Mouse (Mus musculus): ENCODE data around the gene Sec24c.
"Not testable (repeated sequence)": the region's sequence is repeated elsewhere in the genome, so short reads cannot be mapped to it uniquely, and the experiment has no call there.

Sec24c gene

DNA sequence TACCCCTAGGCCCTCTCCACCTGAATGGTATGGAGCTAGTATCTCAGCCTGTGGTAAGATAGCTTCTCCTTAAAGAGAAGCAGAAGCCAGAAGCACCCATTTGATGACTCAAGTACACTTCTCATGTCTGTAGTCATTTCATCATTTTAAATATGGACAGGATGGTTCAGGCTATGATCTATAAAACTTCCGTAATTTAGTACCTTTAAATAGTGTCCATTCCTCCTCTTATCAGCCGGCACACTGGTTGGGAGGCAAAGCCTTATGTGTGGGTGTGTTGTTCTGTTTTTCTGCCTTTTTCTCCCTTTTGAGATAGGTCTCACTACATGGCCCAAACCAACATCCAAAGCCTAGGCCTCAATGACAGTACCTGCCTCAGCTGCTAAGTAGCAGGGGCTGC, 24.4 kb downstream of the Sec24c start:
- DNase-seq (ENCODE audit: low spot score) = no peak

GRCm38 (mm10) chr14:20700362-20700761, 26.3 kb downstream of the Sec24c start:
- no peak for DNase-seq (ENCODE audit: low spot score)

GRCm38 (mm10) chr14:20701554-20701953, 27.4 kb downstream of the Sec24c start:
- DNase-seq (ENCODE audit: low spot score) = no peak

DNA sequence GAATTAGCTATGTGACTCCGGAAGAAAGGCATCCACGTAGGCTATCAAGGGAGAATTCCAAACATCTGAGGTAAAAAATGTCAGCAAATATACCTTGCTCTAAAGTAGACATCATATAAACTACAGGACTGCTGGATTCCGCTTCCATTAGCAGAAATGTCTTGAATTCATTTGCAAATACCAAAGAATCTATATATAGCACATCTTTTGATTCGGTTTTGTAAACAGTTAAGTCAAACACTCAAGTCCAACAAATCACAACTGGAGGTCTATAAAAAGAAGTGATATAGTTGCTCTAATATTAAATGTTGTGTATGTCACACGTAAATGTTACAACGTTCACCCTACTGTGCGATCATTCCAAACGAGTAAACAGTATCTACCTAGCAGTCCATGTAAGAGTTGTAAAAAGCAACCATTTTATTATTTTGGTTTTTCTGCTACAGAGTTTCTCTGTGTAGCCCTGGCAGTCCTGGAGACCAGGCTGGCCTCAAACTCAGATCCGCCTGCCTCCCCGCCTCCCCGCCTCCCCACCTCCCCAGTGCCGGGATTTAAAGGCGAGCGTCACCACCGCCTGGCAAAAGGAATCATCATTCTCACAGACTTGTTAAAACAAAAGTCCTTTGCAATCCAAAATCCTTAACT, 28.1 kb downstream of the Sec24c start:
- DNase-seq (ENCODE audit: low spot score) = no peak

DNA sequence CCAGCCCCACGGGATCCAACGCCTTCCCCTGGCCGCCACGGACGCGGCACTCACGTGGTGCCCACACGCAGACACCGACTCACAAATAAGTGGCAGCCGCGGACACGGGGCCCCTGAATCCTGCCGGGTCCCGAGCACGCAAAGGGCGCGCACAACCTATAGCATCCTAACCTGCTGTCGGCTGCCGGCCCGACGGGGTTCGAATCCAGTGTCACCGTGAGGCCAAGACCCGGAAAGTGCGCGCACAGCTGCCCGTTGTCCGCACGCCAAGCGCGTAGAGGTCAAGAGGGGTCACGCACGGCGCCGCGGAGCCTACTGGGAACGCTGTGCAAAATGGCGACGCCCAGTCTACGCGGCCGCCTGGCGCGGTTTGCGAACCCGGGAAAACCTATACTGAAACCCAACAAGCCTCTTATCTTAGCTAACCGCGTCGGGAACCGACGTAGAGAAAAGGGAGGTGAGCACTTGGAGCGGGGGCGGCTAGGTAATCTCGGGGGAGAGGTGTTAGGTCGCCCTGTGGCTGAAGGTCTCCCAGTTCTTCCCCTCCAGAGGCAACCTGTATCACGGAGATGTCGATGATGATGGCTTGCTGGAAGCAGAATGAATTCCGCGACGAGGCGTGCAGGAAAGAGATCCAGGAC, 28.8 kb downstream of the Sec24c start, which contains the start of gene Chchd1:
Gene Chchd1, plus strand, starts transcription at position 266 of the 641 bp plus-strand sequence.
- peak; percentile 93 for DNase-seq (ENCODE audit: low spot score)

DNA sequence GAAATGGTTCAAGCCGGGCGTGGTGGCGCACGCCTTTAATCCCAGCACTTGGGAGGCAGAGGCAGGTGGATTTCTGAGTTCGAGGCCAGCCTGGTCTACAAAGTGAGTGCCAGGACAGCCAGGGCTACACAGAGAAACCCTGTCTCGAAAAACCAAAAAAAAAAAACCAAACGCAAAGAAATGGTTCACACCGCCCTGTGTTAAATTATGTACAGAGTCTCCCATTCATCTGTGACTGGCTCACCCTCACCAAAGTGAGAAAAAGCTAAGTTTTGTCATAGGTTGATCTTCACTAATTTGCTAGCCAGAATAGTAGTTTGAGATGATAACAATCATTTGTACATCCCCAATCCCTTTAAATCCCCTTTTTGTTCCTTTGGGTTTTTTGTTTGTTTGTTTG, 29.4 kb downstream of the Sec24c start:
- not testable (repeated sequence) for DNase-seq (ENCODE audit: low spot score)

DNA sequence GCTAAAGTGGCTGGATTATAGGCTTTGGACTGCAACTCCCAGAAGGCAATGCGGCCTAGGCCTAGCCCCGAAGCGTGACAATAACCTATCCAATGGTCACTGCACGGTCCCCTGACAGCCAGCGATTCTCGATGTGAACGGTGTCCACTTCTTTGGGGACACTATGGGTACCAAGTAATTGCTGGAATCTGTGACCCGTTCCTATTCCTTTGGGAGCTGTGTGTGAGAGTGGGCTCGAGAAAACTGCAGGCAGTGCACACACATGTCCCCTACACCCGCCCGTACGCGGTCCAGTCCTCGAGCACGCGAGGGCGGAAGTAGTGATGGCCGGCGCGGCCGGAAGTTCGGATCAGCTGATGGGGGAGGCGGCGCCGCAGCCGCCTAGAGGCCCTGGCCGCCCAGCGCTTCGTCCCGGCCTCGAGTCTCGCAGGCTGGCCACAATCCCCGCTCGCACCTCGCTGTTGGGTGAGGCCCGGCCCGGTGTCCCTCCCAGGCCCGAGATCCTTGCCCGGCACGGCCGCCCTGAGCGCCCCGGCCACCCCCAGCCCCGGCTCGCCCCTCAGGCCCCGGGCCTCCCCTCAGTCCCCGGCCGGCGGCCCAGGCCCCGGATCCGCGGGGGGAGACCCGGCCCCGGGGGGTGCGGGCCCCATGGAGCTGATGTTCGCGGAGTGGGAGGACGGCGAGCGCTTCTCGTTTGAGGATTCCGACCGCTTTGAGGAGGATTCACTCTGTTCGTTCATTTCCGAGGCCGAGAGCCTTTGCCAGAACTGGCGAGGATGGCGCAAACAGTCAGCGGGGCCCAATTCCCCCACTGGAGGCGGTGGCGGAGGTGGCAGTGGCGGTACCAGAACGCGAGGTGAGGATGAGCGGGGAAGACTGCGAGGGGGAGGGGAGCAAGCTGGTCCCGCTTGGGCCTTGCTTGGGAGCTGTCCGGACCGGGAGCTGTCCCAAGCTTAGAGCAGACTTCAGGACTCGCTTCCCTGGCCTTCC, 33.4 kb downstream of the Sec24c start, which contains the start of gene Zswim8:
Gene Zswim8, plus strand, starts transcription at position 352 of the 990 bp plus-strand sequence.
- peak; percentile 89 for DNase-seq (ENCODE audit: low spot score)

DNA sequence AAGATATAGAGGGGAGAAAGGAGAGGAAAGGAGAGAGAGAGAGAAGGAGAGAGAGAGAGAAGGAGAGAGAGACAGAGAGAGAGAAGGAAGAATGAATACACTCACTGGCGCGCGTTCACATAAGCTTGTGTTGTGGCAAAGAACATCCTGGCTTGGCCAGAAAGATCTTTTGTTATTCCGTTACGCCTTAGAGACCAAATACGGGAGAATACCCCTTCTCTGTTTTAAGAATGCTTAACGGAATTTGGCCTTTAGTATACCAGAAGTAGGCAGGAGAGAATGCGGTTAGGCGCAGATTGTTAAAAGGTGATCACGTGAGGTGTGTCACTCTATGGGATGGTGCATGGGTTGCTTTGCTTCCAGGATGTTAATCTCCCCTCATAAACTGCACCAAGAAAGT, 34.1 kb downstream of the Sec24c start:
- DNase-seq (ENCODE audit: low spot score) = no peak

- no peak for DNase-seq (ENCODE audit: low spot score)
Observed at GRCm38 (mm10) chr14:20713832-20714231, 39.7 kb downstream of the Sec24c start.

DNA sequence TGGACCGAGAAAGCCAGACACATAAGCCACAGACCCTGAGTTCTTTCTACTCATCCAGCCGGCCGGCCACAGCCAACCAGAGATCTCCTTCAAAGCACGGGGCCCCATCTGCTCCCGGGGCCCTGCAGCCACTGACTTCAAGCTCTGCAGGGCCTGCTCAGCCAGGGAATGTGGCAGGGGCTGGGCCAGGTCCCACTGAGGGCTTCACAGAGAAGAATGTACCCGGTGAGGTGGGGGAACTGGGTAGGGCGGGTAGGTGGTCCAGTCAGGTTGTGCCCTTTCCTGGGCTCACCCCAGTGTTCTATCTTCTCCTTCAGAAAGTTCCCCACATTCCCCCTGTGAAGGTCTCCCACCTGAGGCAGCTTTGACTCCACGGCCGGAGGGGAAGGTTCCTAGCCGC, 44.3 kb downstream of the Sec24c start:
- DNase-seq (ENCODE audit: low spot score) = no peak

GRCm38 (mm10) chr14:20719767-20720166, 45.7 kb downstream of the Sec24c start:
- no peak for DNase-seq (ENCODE audit: low spot score)

GRCm38 (mm10) chr14:20721371-20721770, 47.3 kb downstream of the Sec24c start:
- no peak for DNase-seq (ENCODE audit: low spot score)

- DNase-seq (ENCODE audit: low spot score) = no peak
Observed at GRCm38 (mm10) chr14:20723006-20723405, 48.9 kb downstream of the Sec24c start.

- DNase-seq (ENCODE audit: low spot score) = peak; percentile 68
Observed at GRCm38 (mm10) chr14:20724043-20724442, 49.9 kb downstream of the Sec24c start.

DNA sequence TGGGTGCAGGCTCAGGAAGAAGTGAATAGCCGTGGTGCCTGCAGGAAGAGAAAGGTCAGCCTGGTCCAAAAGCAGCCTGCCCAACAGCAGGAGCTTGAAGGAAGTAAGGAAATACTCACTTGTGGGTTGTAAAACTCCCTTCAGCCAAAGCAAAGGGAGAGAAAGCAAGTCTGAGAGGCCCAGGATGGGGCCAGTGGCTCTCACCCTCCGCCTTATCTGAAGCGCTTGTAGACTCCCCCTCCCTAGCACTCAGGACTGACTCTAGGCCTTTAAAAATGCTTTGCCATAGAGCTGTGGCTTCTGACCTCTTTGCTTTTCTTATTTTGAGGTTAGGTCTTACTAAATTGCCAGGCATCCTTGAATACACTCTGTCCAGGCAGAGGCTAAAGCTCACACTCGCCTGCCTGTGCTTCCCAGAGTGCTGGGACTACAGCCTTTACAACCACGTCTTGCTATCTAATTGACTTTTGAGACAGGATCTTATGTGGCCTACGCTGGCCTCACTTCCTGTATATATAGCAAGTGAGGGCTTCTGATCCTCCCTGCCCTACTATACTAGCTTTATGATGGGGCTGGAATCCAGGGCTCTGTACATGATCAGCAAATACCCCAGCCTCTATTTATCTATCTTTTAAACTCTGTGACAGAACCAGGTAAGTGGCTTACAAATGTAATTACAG, 51.7 kb downstream of the Sec24c start:
- DNase-seq (ENCODE audit: low spot score) = no peak

DNA sequence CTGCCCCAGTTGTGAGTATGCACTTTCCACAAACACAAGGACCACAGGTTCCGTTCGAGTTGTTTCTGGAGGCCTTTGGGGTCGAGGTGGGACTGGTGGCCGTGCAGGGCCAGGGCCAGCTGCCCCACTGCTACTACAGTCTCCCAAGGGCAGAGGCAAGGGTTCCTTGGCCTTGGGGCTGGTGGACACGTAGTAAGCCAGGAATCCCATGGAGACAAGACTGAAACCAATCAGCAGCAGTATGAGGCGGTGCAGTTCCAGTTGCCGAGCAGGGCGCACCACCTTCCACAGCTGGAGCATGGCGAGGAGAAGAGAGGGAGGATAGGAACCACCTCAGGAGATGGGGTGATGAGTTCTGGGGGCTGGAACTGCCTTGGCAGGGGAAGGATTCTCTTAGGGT, 55.8 kb downstream of the Sec24c start:
- no peak for DNase-seq (ENCODE audit: low spot score)

DNA sequence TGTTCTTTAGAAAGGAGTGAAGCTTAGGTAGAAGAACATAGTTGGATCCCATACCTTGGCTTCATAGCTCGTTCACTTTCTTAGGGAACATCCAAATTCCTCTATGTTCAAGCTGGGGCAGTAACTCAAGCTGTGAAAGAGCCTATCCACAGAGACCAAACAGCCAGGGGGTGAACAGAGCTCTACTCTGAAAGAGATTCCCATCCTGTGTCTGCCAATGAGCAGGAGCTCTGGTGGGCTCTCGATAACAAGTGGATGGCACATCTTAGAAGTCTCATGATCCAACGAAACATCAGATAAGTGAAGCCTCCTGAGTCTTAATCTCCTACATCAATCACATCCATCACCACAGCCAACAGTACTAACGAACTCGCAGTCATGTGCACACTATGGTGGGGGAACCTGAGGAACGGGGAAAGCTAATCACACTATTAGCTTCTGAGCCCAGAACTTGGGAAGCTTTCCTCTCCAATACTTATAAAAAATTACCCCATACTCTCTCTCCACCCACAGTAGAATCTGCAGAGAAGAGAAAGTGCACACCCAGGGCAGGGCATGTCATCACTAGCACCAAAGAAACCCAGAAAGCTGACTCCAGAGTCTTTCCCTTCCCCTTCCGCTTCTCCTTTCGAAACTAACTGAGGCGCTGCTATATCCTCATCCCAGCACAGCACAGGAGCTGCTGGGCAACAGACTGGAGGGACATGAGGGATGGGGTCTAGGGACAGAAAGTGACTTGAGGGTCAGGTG, 56.9 kb downstream of the Sec24c start:
- no peak for DNase-seq (ENCODE audit: low spot score)

DNA sequence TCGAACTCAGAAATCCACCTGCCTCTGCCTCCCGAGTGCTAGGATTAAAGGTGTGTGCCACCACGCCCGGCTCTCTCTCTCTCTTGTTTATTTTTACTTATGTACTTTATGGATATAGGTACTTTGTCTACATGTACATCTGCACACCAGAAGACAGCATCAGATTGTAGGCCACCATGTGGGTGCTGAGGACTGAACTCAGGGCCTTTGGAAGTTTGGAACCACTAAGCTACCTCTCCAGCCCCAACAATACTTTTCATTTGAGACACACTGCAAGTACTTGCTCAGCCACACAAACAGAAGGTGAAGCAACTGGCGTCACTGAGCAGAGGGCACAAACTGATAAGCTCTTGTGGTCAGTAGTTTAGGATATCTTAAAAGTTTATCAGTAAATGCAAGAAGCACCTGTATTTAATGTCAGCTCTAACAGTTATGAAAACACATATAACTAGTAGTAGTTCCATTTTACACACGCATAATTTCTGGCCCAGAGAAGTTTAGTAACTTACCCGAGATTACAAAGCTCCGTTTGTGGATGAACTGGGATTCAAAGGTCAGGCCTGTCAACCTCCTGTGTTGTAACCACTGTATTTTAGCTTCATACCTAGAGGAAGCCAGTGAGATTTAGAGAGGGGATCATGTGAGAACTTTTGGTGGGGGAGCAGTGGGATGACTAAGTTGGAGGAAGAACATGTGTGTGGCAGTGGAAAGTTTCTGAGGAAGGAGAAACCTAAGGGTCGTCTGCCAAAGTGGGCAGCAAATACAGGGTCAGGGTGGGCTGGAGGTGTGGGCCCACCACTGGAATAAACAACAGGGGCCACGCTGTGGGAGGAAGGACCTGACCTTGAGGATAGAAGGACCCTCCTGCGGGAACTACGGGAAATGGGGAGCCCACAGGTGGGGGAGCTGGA, 59.2 kb downstream of the Sec24c start:
- DNase-seq (ENCODE audit: low spot score) = no peak

DNA sequence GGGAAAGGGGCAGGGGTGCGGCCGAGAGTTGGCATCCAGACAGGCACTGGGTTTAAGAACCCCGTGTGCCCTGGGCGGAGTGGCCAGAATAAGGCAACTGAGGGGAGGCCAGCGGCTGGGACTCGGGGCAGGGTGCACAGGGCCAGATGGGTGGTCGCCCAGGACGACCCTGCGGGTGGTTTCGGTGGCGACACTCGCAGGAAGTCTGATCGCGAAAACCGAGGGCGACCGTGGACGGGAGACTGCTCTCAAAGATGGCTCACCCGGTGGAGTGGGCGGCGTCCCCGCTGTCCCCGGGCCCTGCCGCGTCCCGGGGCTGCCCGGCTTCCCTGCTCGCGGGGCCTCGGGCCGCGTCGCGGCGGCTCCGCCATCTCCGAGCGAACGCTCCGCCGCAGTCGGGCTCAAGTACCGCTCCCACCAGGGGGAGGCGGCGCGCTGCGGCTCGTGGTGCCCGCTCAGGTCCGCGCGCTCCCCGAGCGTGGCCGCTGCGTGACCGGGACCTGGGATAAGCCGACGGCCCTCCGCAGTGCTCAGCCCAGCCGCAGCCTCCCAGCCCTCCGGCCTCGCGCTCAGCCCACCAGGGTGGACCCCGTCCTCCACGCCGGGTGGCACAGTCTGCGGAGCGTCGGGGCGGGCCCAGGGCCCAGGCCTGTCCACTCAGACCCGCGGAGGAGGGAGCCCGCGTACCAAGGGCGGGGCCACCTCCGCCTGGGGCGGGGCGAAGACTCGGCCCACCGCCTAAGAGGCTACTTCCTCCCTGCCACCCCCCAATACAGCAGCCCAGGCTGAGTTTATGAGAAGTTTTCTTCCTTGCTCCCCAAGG, 60.1 kb downstream of the Sec24c start, which contains the start of gene Ndst2:
Gene Ndst2, minus strand, starts transcription at position 611 of the 823 bp plus-strand sequence.
- DNase-seq (ENCODE audit: low spot score) = peak; percentile 88

All from urinary bladder, postnatal 14 days (tissue).